Mouse (Mus musculus): ENCODE measurements around the gene Spata20.
A peak's percentile ranks its signal among the peaks of the same experiment; 100 is the strongest.

Spata20 gene

GRCm38 (mm10) chr11:94486001-94486400 is at the start of gene Spata20:
Gene Spata20, minus strand, starts transcription at chr11:94486179.
- peak; percentile 55 for DNase-seq (ENCODE audit: low spot score)

GRCm38 (mm10) chr11:94533171-94533570 is 47.2 kb upstream of the Spata20 start:
- no peak for DNase-seq (ENCODE audit: low spot score)

- no peak for DNase-seq (ENCODE audit: low spot score)
Measured at GRCm38 (mm10) chr11:94528879-94529278, 42.9 kb upstream of the Spata20 start.

- DNase-seq (ENCODE audit: low spot score): no peak
Measured at GRCm38 (mm10) chr11:94526171-94526879, 40.3 kb upstream of the Spata20 start.

- DNase-seq (ENCODE audit: low spot score): no peak
Measured at GRCm38 (mm10) chr11:94521219-94521843, 35.4 kb upstream of the Spata20 start, which contains the start of gene Mycbpap. Gene Mycbpap, minus strand, starts transcription at chr11:94521742.

GRCm38 (mm10) chr11:94513452-94513851 is 27.5 kb upstream of the Spata20 start:
- no peak for DNase-seq (ENCODE audit: low spot score)

- DNase-seq (ENCODE audit: low spot score): no peak
Measured at GRCm38 (mm10) chr11:94508976-94509375, 23.0 kb upstream of the Spata20 start.

- DNase-seq (ENCODE audit: low spot score): no peak
Measured at GRCm38 (mm10) chr11:94501482-94501881, 15.5 kb upstream of the Spata20 start.

- DNase-seq (ENCODE audit: low spot score): no peak
Measured at GRCm38 (mm10) chr11:94500362-94500761, 14.4 kb upstream of the Spata20 start.

- DNase-seq (ENCODE audit: low spot score): no peak
Measured at GRCm38 (mm10) chr11:94499661-94500152, 13.7 kb upstream of the Spata20 start, which contains the start of gene Epn3. Gene Epn3, minus strand, starts transcription at chr11:94499974.

GRCm38 (mm10) chr11:94499035-94499434 is 13.1 kb upstream of the Spata20 start:
- no peak for DNase-seq (ENCODE audit: low spot score)

- DNase-seq (ENCODE audit: low spot score): no peak
Measured at GRCm38 (mm10) chr11:94498093-94498996, 12.4 kb upstream of the Spata20 start.

GRCm38 (mm10) chr11:94495415-94495814 is 9.4 kb upstream of the Spata20 start:
- DNase-seq (ENCODE audit: low spot score): no peak

- no peak for DNase-seq (ENCODE audit: low spot score)
Measured at GRCm38 (mm10) chr11:94491749-94492099, 5.7 kb upstream of the Spata20 start.

GRCm38 (mm10) chr11:94491035-94491748 is 5.2 kb upstream of the Spata20 start:
- DNase-seq (ENCODE audit: low spot score): no peak

GRCm38 (mm10) chr11:94489745-94490144 is 3.8 kb upstream of the Spata20 start:
- DNase-seq (ENCODE audit: low spot score): no peak

- no peak for DNase-seq (ENCODE audit: low spot score)
Measured at GRCm38 (mm10) chr11:94488767-94489533, 3.0 kb upstream of the Spata20 start.

GRCm38 (mm10) chr11:94485223-94485622 is 756 bp downstream of the Spata20 start:
- no peak for DNase-seq (ENCODE audit: low spot score)

- no peak for DNase-seq (ENCODE audit: low spot score)
Measured at GRCm38 (mm10) chr11:94484636-94485035, 1.3 kb downstream of the Spata20 start.

- no peak for DNase-seq (ENCODE audit: low spot score)
Measured at GRCm38 (mm10) chr11:94483921-94484320, 2.1 kb downstream of the Spata20 start.

- no peak for DNase-seq (ENCODE audit: low spot score)
Measured at GRCm38 (mm10) chr11:94483436-94483835, 2.5 kb downstream of the Spata20 start.
